Mouse (Mus musculus): ENCODE measurements around the gene Tdrd5.

- TF ChIP-seq CTCF (IDR thresholded peaks at IDR 0.05): no peak
- no peak for TF ChIP-seq EP300 (IDR thresholded peaks at IDR 0.05)
These were observed 33.0 kb downstream of the Tdrd5 start for GRCm38 (mm10) chr1:156270471-156270870.

Measured in lung, postnatal 0 days (tissue).